Mouse (Mus musculus): ENCODE data around the gene 1700008O03Rik. TPM values are rescaled to one million over a fixed set of nuclear protein-coding genes. Genes with fewer than 3 reads are reported as not detected.

Gene 1700008O03Rik
- total RNA-seq, 2 experiments from 2014 or later: not detected

Other genes with a start within 250 kb of the 1700008O03Rik start
- gene Klk1b16, start 249.1 kb downstream of the 1700008O03Rik start, total RNA-seq (2021): not detected
- gene Klk1b24, start 197.6 kb downstream of the 1700008O03Rik start, total RNA-seq (2021): not detected
- not detected for gene Klk1b3, start 187.6 kb downstream of the 1700008O03Rik start, total RNA-seq (2021)
- not detected for gene Klk1b4, start 178.4 kb downstream of the 1700008O03Rik start, total RNA-seq (2021)
- gene Klk1b5, start 169.9 kb downstream of the 1700008O03Rik start, total RNA-seq (2021): not detected
- not detected for gene Klk1, start 160.5 kb downstream of the 1700008O03Rik start, total RNA-seq (2021)
- not detected for gene Gm36864, start 149.6 kb downstream of the 1700008O03Rik start, total RNA-seq (2021)
- under 1 TPM; 0.23 to 0.61 TPM for gene 1700028J19Rik, start 139.1 kb downstream of the 1700008O03Rik start, total RNA-seq (2021)
- gene 2410002F23Rik, start 139.1 kb downstream of the 1700008O03Rik start, total RNA-seq (2021): 10 to 100 TPM; 23.7 to 35.0 TPM
- gene Acp4, start 128.4 kb downstream of the 1700008O03Rik start, total RNA-seq (2021): not detected
- gene Gm15517, start 124.4 kb downstream of the 1700008O03Rik start, total RNA-seq (2021): not detected
- 1 to 10 TPM; 5.0 to 6.8 TPM for gene Clec11a, start 78.9 kb downstream of the 1700008O03Rik start, total RNA-seq (2021)
- gene Shank1, start 75.6 kb downstream of the 1700008O03Rik start, total RNA-seq (2021): 1 to 10 TPM; 2.0 to 2.7 TPM
- gene Syt3, start 1.7 kb downstream of the 1700008O03Rik start, total RNA-seq (2021): under 1 TPM; 0.38 to 0.41 TPM
- gene Lrrc4b, start 43.2 kb upstream of the 1700008O03Rik start, total RNA-seq (2021): 1 to 10 TPM; 1.9 to 2.5 TPM
- gene Aspdh, start 79.6 kb upstream of the 1700008O03Rik start, total RNA-seq (2021): not detected
- 10 to 100 TPM; 61.5 to 68.3 TPM for gene Josd2, start 82.2 kb upstream of the 1700008O03Rik start, total RNA-seq (2021)
- gene Emc10, start 110.7 kb upstream of the 1700008O03Rik start, total RNA-seq (2021): 10 to 100 TPM; 50.8 to 52.6 TPM
- gene Fam71e1, start 110.8 kb upstream of the 1700008O03Rik start, total RNA-seq (2021): 1 to 10 TPM; 4.3 to 5.7 TPM
- gene Mybpc2, start 138.8 kb upstream of the 1700008O03Rik start, total RNA-seq (2021): 1,000 to 10,000 TPM; 2,219 to 2,666 TPM
- gene Spib, start 146.3 kb upstream of the 1700008O03Rik start, total RNA-seq (2021): 1 to 10 TPM in 1 of 2 experiments, not detected in 1; 1.2 TPM
- 10 to 100 TPM in 1 of 2 experiments, 1 to 10 TPM in 1; 8.1 to 14.7 TPM for gene Pold1, start 163.0 kb upstream of the 1700008O03Rik start, total RNA-seq (2021)
- 10 to 100 TPM; 27.4 to 35.4 TPM for gene Nr1h2, start 168.1 kb upstream of the 1700008O03Rik start, total RNA-seq (2021)
- under 1 TPM in 1 of 2 experiments, not detected in 1; 0.99 TPM for gene Napsa, start 186.6 kb upstream of the 1700008O03Rik start, total RNA-seq (2021)
- gene Kcnc3, start 204.8 kb upstream of the 1700008O03Rik start, total RNA-seq (2021): 1 to 10 TPM; 1.4 to 1.6 TPM